Mouse (Mus musculus) heart, postnatal 14 days (tissue): ENCODE measurements at regions not wholly inside any gene's neighbourhood (a gene's known extent, or its start where the extent isn't known, plus 50 kb on each side); places are given as distances from the start of the nearest gene placed in this dataset.
"Not testable (repeated sequence)": the region's sequence is repeated elsewhere in the genome, so short reads cannot be mapped to it uniquely, and the experiment has no call there.

Source experiments
- DNase-seq, 2 experiments: peaks; one replicate each; pipeline ENCODE4 v3.0.0; 2021 to 2022
- intact Hi-C: fragments of 180-260 bp; cut with DNase I; formaldehyde crosslinking; loops from one replicate; pipeline ENCODE4 v1.15.1; 2025

DNA sequence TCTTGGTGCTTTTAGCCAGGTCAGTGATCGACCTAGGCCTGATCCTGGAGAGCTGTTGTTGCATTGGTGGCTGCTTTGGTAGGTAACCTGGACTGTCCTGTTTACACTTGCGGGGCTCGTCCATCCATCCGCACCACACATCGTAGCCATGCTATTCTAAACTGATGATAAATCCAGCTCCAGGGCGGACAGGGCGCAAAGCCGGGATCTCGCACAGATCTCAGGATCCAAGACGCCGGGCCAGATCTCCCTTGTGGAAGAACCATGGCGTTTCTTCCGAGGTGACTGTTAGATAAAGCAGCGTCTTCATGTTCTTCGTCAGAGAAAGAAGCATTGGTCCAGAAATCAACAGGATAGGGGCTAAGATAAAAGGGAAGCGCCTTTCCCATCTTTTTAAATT, 115.6 kb downstream of the Sec16b start:
- DNase-seq, intact Hi-C loops: not testable (repeated sequence)

DNA sequence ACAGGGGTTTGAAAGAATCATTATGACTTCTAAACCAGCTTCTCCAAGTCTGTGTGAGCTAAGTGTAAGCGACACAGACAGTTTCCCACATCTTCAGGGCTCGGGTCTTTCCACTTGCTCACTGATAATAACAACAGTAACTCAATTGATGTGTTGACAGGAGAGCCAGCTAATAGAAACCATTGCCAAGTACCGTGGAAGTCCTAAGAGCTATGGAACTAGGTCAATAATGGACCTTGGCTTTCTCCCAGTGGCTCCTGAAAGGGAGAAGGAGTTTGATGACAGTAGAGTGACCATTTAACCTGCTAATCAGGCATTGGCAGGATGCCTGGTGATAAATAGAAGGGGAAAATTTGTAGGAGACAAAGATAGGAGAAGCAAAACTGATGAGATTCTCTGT, 126.1 kb downstream of the Sec16b start:
- no peak for DNase-seq
- intact Hi-C loops = no loop called here

DNA sequence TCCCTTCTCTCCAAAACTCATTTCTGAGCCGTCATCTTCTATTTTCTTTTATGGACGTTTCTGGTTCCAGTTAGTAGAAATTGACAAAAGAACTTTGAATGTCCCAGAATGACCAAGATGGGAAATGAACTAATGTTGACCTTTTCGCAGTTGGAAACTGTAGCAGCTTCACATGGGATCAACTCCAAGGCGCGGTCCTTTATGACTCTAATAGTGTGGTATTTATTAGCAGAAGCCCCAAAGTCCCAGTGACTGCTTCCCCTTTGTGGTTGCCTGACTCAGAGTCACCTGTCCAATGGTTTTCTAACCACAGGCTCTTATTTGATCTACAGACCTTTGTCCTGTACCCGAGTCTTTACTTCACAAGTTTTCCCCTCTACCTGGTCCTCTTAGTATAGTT, 126.9 kb downstream of the Sec16b start:
- DNase-seq = no peak
- intact Hi-C loops = no loop called here

DNA sequence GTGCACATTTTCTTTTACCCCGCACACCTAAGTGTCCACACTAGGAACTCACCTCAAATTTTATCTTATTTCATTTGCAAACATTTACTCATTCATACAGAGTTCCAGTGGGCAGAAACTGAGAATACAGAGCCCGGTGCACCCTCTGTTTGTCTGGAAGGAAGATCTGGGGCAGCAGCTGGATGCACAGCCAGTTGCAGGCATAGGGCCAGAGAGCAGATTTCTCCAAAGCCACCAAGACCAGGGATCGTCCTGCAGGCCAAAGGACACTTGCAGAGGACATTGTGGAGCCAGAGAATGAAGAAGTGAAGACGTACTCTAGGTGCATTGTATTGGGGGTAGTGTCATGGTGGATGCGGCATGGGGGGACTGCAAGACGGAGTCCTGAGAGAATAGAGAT, 129.2 kb downstream of the Sec16b start:
- intact Hi-C loops = no loop called here
- no peak for DNase-seq

DNA sequence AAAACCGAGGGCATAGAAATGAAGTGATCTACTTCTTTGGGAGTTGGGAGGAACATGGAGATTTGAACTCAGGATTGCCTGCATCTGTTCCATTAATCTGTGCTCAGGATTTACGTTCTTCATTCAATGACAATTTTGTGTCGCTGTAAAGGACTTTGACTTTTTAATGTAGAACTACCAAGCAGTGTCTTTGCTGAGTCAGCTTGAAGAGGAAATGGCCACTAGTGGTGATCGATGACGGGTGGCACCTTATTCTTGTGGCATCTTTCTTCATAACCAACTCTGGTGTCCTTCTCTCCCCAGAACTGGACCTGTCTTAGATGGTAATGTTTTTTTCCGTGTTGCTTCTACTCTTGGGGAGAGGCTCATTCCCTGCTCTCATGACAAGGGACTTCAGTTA, 137.0 kb downstream of the Sec16b start:
- intact Hi-C loops = no loop called here
- no peak for DNase-seq

DNA sequence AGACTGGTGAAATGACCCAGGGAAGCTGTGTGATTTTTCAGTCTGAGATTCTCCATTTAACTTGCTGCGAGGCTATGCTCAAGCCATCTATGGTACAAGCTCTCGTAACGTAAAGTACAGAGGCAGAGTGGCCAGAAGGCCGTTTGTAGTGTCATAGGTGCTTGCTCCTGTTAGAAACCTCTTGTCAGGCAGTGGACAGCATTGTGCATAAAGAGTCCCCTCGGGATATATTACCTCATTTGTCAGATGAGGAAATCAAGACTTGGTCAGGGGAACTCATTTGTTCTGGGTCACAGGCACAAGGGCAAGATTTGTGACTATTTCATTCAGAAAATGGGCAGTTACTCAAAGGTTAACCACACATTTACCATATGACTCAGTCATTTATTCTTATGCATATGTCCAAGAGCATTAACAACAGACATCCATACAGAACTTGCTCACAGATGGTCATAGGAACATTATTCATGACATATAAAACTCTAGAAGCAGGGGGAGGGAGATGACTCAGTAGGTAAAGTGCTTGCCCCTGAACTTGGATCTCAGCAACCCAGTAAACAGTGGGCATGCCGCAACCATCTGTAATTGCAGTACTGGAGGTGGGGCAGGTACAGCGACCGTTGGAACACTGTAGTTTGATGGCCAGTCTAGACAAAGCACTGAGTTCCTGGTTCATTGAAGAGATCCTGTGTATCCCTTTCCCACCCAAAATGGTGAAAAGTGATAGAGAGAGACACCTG, 139.3 kb downstream of the Sec16b start:
- intact Hi-C loops = no loop called here
- DNase-seq = no peak

DNA sequence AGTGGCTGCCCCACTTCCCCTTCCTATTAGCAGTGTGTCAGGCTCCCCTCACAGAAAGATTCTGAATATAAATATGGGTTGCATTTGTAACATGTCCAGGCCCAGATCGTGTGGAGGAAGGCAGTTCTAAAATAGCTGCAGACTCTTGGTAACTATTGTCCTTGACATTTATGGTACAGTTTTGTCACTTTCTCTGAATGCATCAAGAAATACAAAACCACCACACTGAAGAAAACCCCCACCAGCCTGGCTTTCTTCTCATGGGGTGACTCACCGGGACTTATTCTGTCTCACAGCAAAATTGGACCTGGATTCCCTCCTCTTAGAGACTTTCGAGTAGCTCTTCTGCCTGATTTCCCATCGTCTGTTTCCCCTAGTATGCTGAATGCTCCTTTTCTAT, 148.9 kb downstream of the Sec16b start:
- intact Hi-C loops = no loop called here
- DNase-seq = no peak

DNA sequence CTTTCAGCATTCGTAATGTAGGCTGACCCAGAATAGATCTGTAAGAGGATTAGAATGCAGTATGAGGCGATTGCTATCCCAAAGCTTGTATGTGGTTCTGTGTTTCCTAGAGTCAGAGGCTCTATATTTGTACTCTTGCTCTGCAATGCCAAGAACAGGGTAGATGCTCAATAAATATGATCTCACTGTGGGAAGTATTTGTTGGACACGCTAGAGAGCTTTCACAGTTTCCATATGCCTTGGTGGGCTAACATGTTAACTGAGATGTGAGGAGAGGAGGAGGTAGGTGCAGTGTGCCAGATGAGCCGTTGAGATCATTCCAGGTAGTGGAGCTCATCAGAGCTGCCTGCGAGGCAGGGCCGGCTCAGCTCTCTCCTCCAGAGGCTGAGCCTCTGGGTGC, 163.1 kb downstream of the Sec16b start:
- intact Hi-C loops = no loop called here
- no peak for DNase-seq

DNA sequence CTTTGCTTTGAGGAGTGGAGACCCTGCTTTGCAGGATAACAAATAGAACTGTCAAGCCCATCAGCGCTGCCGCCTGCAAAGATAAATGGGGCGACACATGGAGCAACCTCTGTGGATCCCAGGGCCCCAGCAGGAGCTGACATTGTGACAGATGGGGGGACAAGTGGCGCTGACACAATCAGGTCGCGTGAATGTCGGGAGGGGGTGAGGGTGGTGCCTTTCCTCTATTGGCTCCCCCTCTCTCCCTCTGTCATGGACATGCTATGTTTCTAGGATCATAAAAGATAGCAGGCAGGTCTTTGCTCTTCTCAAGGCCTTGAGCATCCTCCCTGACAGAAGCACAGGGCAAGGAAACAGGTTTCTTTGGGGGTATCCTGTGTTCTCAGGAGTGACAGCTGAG, 177.8 kb downstream of the Sec16b start:
- no peak for DNase-seq
- intact Hi-C loops = no loop called here

DNA sequence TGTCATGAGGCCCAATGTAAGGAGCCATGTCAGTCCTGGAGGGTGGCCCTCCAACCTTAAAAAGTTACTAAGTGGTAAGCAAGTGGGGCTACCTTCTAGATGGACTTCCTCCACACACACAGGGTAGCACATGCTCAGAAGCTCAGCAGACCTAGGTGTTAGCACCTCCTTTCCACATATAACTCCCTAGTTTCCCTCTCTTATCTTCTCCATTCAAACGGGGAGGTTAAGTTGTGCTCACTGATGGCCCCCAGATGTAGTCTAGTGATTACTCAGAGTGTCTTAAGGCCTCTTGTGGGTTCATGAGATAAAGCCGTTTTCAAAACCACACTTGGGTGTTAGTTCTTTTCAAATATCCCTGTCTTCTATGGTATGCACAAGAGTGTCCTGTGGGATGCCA, 188.7 kb downstream of the Sec16b start:
- intact Hi-C loops = no loop called here
- no peak for DNase-seq

DNA sequence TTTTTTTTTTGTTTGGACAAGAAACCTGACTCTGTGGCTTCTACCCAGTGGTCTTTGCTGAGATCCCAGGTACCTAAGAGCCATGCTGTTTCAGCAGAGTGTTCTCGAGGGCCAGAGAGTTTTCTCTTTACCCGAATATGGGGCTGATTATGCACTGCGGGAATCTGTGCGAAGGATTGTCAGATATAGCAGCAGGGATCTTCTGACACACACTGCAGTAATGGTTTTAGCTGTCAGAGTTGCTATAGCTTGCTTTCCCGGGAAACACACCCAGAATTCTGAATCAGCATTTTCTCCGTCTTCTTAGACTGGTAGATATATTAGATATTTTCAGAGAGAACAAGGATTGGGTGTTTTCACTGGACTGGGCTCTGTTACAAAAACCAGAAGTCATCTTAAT, 197.1 kb downstream of the Sec16b start:
- intact Hi-C loops = no loop called here
- no peak for DNase-seq

DNA sequence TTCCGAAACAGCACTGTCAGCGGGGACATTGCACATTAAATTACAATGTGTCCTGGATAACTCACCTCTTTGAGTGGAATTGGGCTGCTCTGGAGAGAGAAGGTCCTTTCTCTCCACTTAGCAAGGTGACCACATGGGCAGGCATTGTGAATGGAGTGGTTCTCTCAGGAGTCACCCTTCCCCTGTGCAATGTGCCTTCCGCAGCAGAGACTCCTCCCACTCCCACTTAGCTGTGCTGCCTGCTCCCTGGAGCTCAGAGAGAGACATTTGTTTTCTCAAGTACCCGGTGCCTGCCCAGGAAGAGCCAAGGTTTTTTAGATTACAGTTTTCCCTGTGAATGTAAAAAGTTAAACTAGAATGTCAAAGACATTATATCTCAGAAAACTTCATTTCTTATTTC, 198.8 kb downstream of the Sec16b start:
- DNase-seq = no peak
- intact Hi-C loops = no loop called here

DNA sequence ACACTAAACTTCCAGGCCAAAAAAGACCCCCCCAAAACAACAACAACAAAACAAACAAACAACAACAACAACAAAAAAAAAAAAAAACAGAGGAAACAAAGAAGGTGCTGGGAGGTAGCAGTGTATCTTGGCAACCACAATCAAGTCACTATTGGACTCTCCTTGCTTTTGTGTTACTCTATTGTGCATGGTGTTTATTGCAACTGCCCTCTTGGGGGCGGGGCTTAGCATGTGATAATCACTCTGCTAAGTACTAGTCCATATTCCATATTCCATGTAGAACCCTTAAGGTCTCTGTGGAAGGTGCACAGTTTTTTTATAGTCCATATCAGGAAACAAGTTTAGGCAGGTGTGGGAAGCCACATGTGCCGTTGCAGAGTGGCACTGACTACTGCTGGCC, 200.7 kb downstream of the Sec16b start:
- intact Hi-C loops = no loop called here
- DNase-seq = no peak

DNA sequence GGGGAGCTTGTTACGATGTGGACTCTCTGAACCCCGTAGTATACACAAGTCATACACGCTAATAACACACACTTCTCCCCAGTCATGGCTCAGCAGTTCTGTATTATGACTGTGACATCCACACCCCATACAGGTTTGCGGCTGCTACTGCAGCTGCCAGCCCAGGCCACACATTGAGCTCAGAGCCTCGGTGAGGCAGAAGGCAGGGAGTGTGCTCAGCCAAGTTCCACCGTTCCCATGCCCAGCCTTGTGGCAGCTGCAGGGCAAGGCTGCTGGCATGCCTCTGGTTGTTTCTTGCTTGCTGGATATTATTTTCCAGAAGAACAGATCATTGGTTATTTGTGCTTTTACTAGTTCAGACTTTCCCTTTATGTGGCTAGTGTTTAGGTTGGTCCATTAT, 202.6 kb downstream of the Sec16b start:
- intact Hi-C loops = no loop called here
- no peak for DNase-seq

DNA sequence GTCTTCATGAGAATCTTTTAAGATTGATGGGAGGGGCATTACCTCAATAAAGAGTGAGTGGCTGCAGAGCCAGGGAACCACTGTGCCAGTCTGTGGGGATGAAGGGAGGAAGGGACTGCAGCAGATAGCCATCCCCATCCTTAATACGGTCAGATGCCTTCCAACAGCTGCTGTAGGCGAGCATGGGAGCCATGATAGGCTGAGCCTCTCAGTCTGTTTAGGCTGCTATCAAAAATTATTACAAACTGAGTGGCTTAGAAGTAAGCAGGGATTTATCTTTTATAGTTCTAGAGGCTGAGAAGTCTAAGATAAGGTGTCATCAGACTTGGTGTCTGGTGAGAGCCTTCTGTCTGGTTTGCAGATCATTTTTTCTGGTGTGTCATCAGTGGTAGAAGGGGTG, 204.3 kb downstream of the Sec16b start:
- DNase-seq = no peak
- intact Hi-C loops = no loop called here

DNA sequence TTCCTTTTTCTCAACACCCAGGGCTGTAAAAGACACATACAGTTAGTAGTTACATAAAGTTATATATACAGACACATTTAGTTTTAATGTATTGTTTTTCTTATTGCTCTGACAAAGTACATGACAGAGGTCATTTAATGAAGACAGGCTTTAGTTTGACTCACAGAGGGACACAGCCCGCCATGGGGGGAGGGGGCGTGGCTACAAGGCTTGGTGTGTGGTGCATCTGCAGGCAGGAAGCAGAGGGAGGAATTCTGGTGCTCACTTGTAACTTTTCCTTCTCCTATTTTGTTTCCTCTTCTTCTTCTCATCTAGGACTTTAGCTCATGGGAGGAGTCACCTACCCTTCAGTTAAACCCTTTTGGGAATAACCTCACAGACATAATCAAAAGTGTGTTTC, 206.0 kb downstream of the Sec16b start:
- DNase-seq = no peak
- intact Hi-C loops = no loop called here

DNA sequence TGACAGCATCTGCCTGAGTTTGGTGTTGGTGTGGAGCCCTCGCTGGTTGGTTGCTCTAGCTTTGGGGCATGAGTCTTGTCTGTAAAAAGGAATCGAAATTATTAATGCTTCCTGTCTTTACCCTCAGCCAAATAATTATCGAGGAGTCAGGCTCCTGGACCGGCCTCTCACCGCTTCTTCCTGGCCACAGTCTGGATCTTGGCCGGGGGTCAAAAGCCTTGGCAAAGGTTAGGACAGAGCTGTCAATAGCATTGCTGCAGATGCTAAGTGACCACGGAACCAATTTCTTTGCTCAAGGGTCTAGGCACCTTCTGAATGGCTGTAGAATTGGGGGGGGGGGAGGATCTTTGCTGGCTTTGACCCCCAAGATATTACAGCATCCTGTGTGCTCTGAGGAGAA, 207.3 kb downstream of the Sec16b start:
- intact Hi-C loops = no loop called here
- peak in 1 of 2 experiments; percentile 16 for DNase-seq

DNA sequence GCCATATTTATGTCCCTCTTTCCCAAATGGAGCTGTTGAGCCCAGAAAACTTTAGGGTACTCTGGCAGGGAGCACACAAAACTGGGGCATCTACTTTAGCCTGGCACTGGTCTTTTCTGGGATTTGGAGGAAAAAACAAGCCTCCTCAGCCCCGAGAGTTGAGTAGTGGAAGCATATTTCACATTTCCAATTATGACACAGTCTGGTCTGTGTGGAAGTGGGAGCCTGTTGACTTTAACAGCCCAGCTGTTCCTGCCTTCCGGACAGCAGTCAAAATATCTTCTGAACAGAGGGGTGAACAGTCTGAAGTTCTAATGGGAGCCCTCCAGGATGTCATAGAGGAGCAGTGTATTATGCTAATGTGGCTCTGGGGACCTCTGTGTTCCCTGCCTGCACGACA, 209.1 kb downstream of the Sec16b start:
- intact Hi-C loops = no loop called here
- DNase-seq = no peak

DNA sequence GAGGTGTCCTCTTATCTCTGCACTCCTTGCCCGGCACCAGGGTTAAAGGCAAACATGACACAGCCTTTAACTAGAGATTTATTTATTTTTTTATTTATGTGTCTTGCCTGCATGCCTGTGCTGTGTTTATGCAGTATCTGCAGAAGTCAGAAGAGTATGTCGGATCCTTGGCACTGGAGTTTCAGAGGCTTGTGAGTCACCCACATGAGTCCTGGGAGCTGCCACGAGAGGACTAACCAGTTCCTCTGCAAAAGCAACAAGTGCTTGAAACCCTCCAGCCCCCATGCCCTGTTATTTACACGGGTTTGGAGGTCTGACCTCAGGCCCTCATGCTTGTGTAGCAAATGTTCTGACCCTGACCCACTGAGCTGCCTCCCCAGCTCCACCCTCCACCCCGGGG, 210.6 kb downstream of the Sec16b start:
- no peak for DNase-seq
- intact Hi-C loops = no loop called here

DNA sequence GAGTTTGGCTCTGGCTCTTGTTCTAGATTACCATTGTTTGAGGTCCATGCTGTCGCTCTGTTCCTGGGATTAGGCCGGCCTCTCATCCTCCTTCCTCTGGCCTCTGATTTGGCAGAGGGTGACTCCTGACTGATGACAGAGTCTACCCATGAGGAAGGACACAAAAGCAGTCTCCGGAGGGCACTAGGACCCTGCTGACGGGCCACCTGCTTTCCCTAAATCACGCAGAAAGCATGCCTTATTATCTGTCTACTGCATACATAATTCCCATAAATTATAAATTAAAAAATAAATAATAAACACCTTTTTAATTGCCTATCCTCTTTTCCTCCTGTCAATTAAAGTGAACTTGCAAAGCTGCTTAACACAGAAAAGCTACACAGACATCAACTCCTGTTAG, 215.4 kb downstream of the Sec16b start:
- intact Hi-C loops = no loop called here
- no peak for DNase-seq

DNA sequence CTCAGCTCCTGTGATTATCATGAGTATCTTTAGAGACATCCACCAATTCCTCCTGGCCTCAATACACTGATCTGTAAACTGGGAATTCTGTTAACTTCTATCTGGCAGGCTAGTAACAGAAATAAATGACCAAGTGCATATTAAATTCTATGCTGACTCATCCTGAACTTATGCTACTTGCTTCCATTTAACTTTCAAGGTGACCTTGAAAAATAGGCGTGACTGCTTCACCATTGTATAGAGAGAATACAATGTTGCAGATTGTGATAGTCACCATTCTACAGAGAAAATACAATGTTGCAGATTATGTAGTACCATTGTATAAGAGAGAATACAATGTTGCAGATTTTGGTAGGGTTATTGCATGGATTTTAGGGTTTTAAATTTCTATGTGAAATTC, 224.6 kb downstream of the Sec16b start:
- DNase-seq = no peak
- intact Hi-C loops = no loop called here

DNA sequence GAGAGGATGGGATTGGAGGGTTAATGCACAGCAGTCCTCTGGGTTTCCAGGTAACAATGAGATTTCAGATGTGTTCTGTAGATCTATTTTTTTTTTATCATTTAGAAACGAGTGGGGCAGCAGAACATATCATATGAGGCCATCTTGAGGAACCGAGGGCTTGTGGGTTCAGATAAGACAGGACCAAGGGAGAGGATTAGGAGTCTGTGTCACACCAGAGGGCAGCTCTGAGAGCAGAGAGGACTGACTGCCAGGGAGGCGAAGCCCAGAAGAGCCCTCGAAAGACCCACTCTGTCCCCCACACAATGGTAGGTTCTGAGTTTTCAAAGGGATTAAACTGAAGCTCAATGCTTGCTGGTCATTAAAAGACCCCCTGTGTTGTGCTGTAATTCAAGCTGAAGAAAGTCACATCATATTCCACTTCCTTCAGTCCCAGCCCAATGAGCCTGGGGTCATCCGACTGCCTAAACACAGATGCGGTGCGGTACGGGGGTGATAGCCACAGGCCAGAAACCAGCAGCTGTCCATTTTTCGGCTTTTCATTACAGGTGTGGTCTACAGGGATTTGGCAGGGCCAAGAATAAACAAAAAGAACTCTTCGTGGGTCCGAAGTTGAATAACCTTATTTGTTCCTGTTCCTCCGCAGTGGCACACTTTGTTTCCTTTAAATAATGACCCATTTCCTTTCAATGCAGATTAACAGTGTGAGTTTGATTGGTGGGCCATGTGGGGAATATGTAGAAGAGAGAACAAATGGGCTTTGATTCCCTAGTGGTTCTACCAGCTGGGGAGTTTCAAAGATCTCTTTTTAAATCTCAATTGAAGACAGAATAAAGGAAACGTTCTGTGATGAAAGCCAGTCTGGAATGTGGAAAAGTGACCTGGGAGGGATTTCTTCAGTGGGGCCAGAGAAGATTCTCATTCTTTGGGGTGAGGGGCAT, 234.5 kb downstream of the Sec16b start:
- DNase-seq = no peak
- intact Hi-C loops = no loop called here
